Mouse (Mus musculus): ENCODE results near the gene Frat1.

The Frat1 gene

GRCm38 (mm10) chr19:41817325-41817724 lies 12.4 kb upstream of the Frat1 start:
- DNase-seq: no peak

- DNase-seq: no peak
Measured at GRCm38 (mm10) chr19:41818749-41819148, 11.0 kb upstream of the Frat1 start.

- peak; percentile 41 for DNase-seq
Measured at GRCm38 (mm10) chr19:41821436-41821835, 8.3 kb upstream of the Frat1 start.

GRCm38 (mm10) chr19:41822589-41822988 lies 7.2 kb upstream of the Frat1 start:
- no peak for DNase-seq

GRCm38 (mm10) chr19:41824950-41825349 lies 4.8 kb upstream of the Frat1 start:
- DNase-seq: no peak

- no peak for DNase-seq
Measured at GRCm38 (mm10) chr19:41826529-41826928, 3.2 kb upstream of the Frat1 start.

GRCm38 (mm10) chr19:41828941-41829340 lies 829 bp upstream of the Frat1 start:
- DNase-seq: no peak

- DNase-seq: peak; percentile 85
Measured at GRCm38 (mm10) chr19:41830106-41831031, 599 bp downstream of the Frat1 start.

GRCm38 (mm10) chr19:41831101-41831570 lies 1.4 kb downstream of the Frat1 start:
- DNase-seq: peak; percentile 40

GRCm38 (mm10) chr19:41831718-41832391 lies 2.1 kb downstream of the Frat1 start:
- DNase-seq: no peak

- no peak for DNase-seq
Measured at GRCm38 (mm10) chr19:41832501-41833201, 2.9 kb downstream of the Frat1 start.

- DNase-seq: no peak
Measured at GRCm38 (mm10) chr19:41835407-41835806, 5.6 kb downstream of the Frat1 start.

- DNase-seq: peak; percentile 42
Measured at GRCm38 (mm10) chr19:41835816-41836215, 6.0 kb downstream of the Frat1 start.

GRCm38 (mm10) chr19:41836719-41837118 lies 6.9 kb downstream of the Frat1 start:
- DNase-seq: no peak

GRCm38 (mm10) chr19:41837194-41837916 lies 7.6 kb downstream of the Frat1 start:
- DNase-seq: no peak

GRCm38 (mm10) chr19:41837917-41838261 lies 8.1 kb downstream of the Frat1 start:
- peak; percentile 56 for DNase-seq

GRCm38 (mm10) chr19:41838808-41839207 lies 9.0 kb downstream of the Frat1 start:
- DNase-seq: no peak

- no peak for DNase-seq
Measured at GRCm38 (mm10) chr19:41839685-41840084, 9.9 kb downstream of the Frat1 start.

GRCm38 (mm10) chr19:41841105-41841750 lies 11.5 kb downstream of the Frat1 start:
- no peak for DNase-seq

- no peak for DNase-seq
Measured at GRCm38 (mm10) chr19:41842196-41842595, 12.4 kb downstream of the Frat1 start.

GRCm38 (mm10) chr19:41842706-41843105 lies 12.9 kb downstream of the Frat1 start:
- no peak for DNase-seq

GRCm38 (mm10) chr19:41844345-41844744 lies 14.6 kb downstream of the Frat1 start:
- no peak for DNase-seq

Data from lung, postnatal 10 days (tissue).